Mouse (Mus musculus): ENCODE results near the gene Krtap17-1.

GRCm38 (mm10) chr11:99964213-99964612 is 29.6 kb downstream of the Krtap17-1 start:
- TF ChIP-seq POLR2A (IDR thresholded peaks at IDR 0.05; ENCODE audit: low read depth, low read length) (no peak), CTCF (IDR thresholded peaks at IDR 0.05; ENCODE audit: extremely low read depth, insufficient read length, insufficient replicate concordance, low read depth, low read length) (no peak)

Measured in small intestine, adult 2 months (tissue).